Mouse (Mus musculus): ENCODE measurements at regions not wholly inside any gene's neighbourhood (a gene's known extent, or its start where the extent isn't known, plus 50 kb on each side); places are given as distances from the start of the nearest gene placed in this dataset.

DNA sequence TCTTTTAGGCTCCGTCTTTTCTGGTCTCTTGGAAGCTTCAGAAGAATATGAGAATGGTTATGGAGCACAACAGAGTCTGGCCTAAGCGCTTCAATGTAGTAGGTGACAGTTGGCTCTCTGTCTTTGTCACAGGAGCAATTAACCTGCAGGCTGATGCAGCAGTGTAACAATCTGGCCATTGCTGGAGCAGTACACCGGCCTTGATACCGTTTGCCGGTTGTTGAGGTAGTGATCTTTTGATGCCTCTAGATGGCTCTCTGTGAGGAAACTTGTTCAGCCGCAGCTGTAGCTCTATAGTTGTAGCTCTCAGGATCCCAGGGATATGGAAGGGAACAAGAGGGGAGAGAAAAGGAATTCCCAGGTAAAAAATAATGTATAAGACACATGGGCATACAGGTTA, 196.1 kb upstream of the Cxcr4 start:
- Histone ChIP-seq H3K27me3 (ENCODE audit: control insufficient read depth, insufficient read depth, low read length) (no peaks in the 10 kb centered on the region), H3K27ac (ENCODE audit: low read length) (no peak overlapping the region), H3K9ac (ENCODE audit: low read length) (no peak overlapping the region), H3K4me2 (ENCODE audit: low read depth, low read length) (no peak overlapping the region), H3K36me3 (ENCODE audit: control insufficient read depth, insufficient read depth, low read length) (no peaks in the 10 kb centered on the region), H3K9me3 (replicated peaks; ENCODE audit: control insufficient read depth, low read length) (no peaks in the 10 kb centered on the region), H3K4me1 (ENCODE audit: control insufficient read depth, insufficient read depth, low read length) (peaks cover 7% of the 10 kb centered on the region; the same call in 1 of the 2 replicates), H3K4me3 (replicated peaks; ENCODE audit: low read length) (no peak overlapping the region)
- ATAC-seq (ENCODE audit: insufficient read depth, low FRiP score) = no peak
- 54% methylated on average over 6 of the region's 6 CpGs for WGBS

DNA sequence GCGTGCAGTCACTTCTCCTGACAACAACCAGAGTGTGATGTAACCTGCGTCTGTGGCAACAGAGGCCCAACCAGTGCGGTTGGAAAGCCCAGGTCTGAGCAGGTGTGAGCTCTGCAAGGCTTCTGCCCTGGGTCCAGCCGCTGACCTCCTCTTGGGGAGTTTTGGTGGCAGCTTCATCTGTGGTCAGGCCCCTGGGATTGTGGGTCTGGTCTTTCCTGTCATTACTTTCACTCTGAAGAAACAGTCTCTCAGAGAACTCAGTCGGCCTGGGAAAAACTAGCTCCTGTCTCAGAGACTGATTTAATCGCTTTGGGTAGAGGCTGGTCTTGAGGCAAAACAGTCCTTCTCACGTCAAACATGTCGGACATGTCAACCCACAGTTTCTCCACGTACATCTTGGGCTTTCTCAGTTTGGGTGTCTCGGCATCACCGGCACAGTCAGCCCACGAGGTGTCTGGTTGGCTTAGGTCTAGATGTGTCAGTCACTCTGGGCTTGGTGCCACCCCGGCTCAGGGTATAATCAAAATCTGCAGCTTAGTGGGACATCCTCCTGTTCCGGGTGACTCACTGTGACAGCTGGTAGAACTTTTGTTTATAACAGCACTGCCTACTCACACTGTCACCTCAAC, 195.0 kb upstream of the Cxcr4 start:
- H3K4me3 ChIP-seq (replicated peaks; ENCODE audit: low read length) = no peak overlapping the region
- H3K36me3 ChIP-seq (ENCODE audit: control insufficient read depth, insufficient read depth, low read length) = no peaks in the 10 kb centered on the region
- peaks cover 7% of the 10 kb centered on the region; the same call in 1 of the 2 replicates for H3K4me1 ChIP-seq (ENCODE audit: control insufficient read depth, insufficient read depth, low read length)
- no peak overlapping the region for H3K4me2 ChIP-seq (ENCODE audit: low read depth, low read length)
- H3K27ac ChIP-seq (ENCODE audit: low read length) = no peak overlapping the region
- WGBS = 77% methylated on average over 14 of the region's 14 CpGs
- H3K27me3 ChIP-seq (ENCODE audit: control insufficient read depth, insufficient read depth, low read length) = no peaks in the 10 kb centered on the region
- no peak overlapping the region for H3K9ac ChIP-seq (ENCODE audit: low read length)
- H3K9me3 ChIP-seq (replicated peaks; ENCODE audit: control insufficient read depth, low read length) = no peaks in the 10 kb centered on the region
- ATAC-seq (ENCODE audit: insufficient read depth, low FRiP score) = no peak

GRCm38 (mm10) chr1:128782286-128782685, 190.2 kb upstream of the Cxcr4 start:
- no peak for ATAC-seq (ENCODE audit: insufficient read depth, low FRiP score)
- H3K4me2 ChIP-seq (ENCODE audit: low read depth, low read length) = no peak overlapping the region
- H3K36me3 ChIP-seq (ENCODE audit: control insufficient read depth, insufficient read depth, low read length) = no peaks in the 10 kb centered on the region
- WGBS = 66% methylated on average over 2 of the region's 2 CpGs
- no peaks in the 10 kb centered on the region for H3K9me3 ChIP-seq (replicated peaks; ENCODE audit: control insufficient read depth, low read length)
- peaks cover 7% of the 10 kb centered on the region; the same call in 1 of the 2 replicates for H3K4me1 ChIP-seq (ENCODE audit: control insufficient read depth, insufficient read depth, low read length)
- no peak overlapping the region for H3K4me3 ChIP-seq (replicated peaks; ENCODE audit: low read length)
- H3K27me3 ChIP-seq (ENCODE audit: control insufficient read depth, insufficient read depth, low read length) = no peaks in the 10 kb centered on the region
- H3K9ac ChIP-seq (ENCODE audit: low read length) = no peak overlapping the region
- no peak overlapping the region for H3K27ac ChIP-seq (ENCODE audit: low read length)

- no peak overlapping the region for H3K9ac ChIP-seq (ENCODE audit: low read length)
- ATAC-seq (ENCODE audit: insufficient read depth, low FRiP score) = no peak
- peaks cover 7% of the 10 kb centered on the region; the same call in 1 of the 2 replicates for H3K4me1 ChIP-seq (ENCODE audit: control insufficient read depth, insufficient read depth, low read length)
- H3K36me3 ChIP-seq (ENCODE audit: control insufficient read depth, insufficient read depth, low read length) = no peaks in the 10 kb centered on the region
- no peak overlapping the region for H3K4me2 ChIP-seq (ENCODE audit: low read depth, low read length)
- no peaks in the 10 kb centered on the region for H3K27me3 ChIP-seq (ENCODE audit: control insufficient read depth, insufficient read depth, low read length)
- no peak overlapping the region for H3K4me3 ChIP-seq (replicated peaks; ENCODE audit: low read length)
- 65% methylated on average over 7 of the region's 7 CpGs for WGBS
- H3K9me3 ChIP-seq (replicated peaks; ENCODE audit: control insufficient read depth, low read length) = no peaks in the 10 kb centered on the region
- 0 out of 2 replicates have a peak overlapping the region, but pooled peaks have one; percentile 52 for H3K27ac ChIP-seq (ENCODE audit: low read length)
Observed at GRCm38 (mm10) chr1:128781871-128782270, 189.8 kb upstream of the Cxcr4 start.

- Histone ChIP-seq H3K9ac (ENCODE audit: low read length) (no peak overlapping the region), H3K27ac (ENCODE audit: low read length) (peak overlapping the region; percentile 52; the same call in 1 of the 2 replicates), H3K4me1 (ENCODE audit: control insufficient read depth, insufficient read depth, low read length) (peaks cover 7% of the 10 kb centered on the region; the same call in 1 of the 2 replicates), H3K4me3 (replicated peaks; ENCODE audit: low read length) (no peak overlapping the region), H3K4me2 (ENCODE audit: low read depth, low read length) (no peak overlapping the region), H3K9me3 (replicated peaks; ENCODE audit: control insufficient read depth, low read length) (no peaks in the 10 kb centered on the region), H3K27me3 (ENCODE audit: control insufficient read depth, insufficient read depth, low read length) (no peaks in the 10 kb centered on the region), H3K36me3 (ENCODE audit: control insufficient read depth, insufficient read depth, low read length) (no peaks in the 10 kb centered on the region)
- WGBS = 45% methylated on average over 4 of the region's 4 CpGs
- no peak for ATAC-seq (ENCODE audit: insufficient read depth, low FRiP score)
Observed at GRCm38 (mm10) chr1:128781311-128781710, 189.2 kb upstream of the Cxcr4 start.

DNA sequence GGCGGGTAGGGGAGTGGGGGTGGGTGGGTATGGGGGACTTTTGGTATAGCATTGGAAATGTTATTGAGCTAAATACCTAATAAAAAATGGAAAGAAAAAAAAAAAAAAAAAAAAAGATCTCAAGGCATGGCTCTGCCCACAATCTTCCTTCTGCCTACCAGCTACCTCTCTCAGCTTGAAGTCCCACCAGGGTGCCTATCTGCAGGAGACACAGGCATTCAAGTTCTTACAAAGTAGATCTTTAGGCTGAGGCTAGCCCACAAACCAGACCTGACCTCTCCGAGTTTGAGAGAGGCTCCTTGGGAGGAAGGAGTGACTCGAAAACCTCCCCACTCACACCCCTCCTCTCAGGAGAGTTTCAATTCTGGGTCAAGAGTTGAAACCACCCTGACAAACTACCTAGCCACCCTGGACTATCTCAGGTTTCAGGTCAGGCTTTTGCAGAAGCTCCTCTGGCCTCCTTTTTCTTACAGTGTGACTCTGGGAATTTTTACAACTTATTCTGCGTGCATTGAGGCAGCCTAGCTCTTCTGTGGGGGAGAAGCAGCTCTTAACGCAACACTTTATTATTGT, 187.6 kb upstream of the Cxcr4 start:
- Histone ChIP-seq H3K4me1 (ENCODE audit: control insufficient read depth, insufficient read depth, low read length) (peaks cover 7% of the 10 kb centered on the region; the same call in 1 of the 2 replicates), H3K27me3 (ENCODE audit: control insufficient read depth, insufficient read depth, low read length) (no peaks in the 10 kb centered on the region), H3K27ac (ENCODE audit: low read length) (no peak overlapping the region), H3K36me3 (ENCODE audit: control insufficient read depth, insufficient read depth, low read length) (no peaks in the 10 kb centered on the region), H3K4me3 (replicated peaks; ENCODE audit: low read length) (no peak overlapping the region), H3K9ac (ENCODE audit: low read length) (no peak overlapping the region), H3K4me2 (ENCODE audit: low read depth, low read length) (no peak overlapping the region), H3K9me3 (replicated peaks; ENCODE audit: control insufficient read depth, low read length) (no peaks in the 10 kb centered on the region)
- WGBS = 73% methylated on average over 5 of the region's 5 CpGs
- no peak for ATAC-seq (ENCODE audit: insufficient read depth, low FRiP score)

- no peak overlapping the region for H3K4me3 ChIP-seq (replicated peaks; ENCODE audit: low read length)
- H3K27ac ChIP-seq (ENCODE audit: low read length) = no peak overlapping the region
- no peaks in the 10 kb centered on the region for H3K27me3 ChIP-seq (ENCODE audit: control insufficient read depth, insufficient read depth, low read length)
- no peaks in the 10 kb centered on the region for H3K36me3 ChIP-seq (ENCODE audit: control insufficient read depth, insufficient read depth, low read length)
- no peaks in the 10 kb centered on the region for H3K9me3 ChIP-seq (replicated peaks; ENCODE audit: control insufficient read depth, low read length)
- WGBS = 79% methylated on average over 3 of the region's 3 CpGs
- no peak overlapping the region for H3K9ac ChIP-seq (ENCODE audit: low read length)
- H3K4me1 ChIP-seq (ENCODE audit: control insufficient read depth, insufficient read depth, low read length) = no peaks in the 10 kb centered on the region
- no peak overlapping the region for H3K4me2 ChIP-seq (ENCODE audit: low read depth, low read length)
- ATAC-seq (ENCODE audit: insufficient read depth, low FRiP score) = no peak
Observed at GRCm38 (mm10) chr1:128772440-128772839, 180.3 kb upstream of the Cxcr4 start.

DNA sequence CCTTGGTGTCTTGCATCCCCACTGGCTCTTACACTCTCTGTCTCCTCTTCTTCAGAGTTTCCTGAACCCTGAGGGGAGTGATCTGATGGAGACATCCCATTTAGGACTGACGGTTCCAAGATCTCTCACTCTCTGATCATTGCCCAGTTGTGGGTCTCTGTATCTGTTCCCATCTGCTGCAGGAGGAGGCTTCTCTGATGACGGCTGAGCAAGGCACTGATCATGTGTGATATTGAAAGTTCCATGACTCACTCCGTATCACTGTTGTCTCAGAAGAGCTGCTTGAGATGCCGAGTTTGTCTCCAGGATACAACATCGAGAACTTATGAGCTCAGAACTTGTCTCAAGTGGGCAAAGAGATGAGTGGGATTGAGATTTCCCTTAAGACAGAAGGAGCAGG, 178.7 kb upstream of the Cxcr4 start:
- 83% methylated on average over 5 of the region's 5 CpGs for WGBS
- no peaks in the 10 kb centered on the region for H3K4me1 ChIP-seq (ENCODE audit: control insufficient read depth, insufficient read depth, low read length)
- H3K4me2 ChIP-seq (ENCODE audit: low read depth, low read length) = no peak overlapping the region
- no peaks in the 10 kb centered on the region for H3K36me3 ChIP-seq (ENCODE audit: control insufficient read depth, insufficient read depth, low read length)
- H3K9ac ChIP-seq (ENCODE audit: low read length) = no peak overlapping the region
- H3K27me3 ChIP-seq (ENCODE audit: control insufficient read depth, insufficient read depth, low read length) = no peaks in the 10 kb centered on the region
- H3K4me3 ChIP-seq (replicated peaks; ENCODE audit: low read length) = no peak overlapping the region
- ATAC-seq (ENCODE audit: insufficient read depth, low FRiP score) = no peak
- H3K27ac ChIP-seq (ENCODE audit: low read length) = no peak overlapping the region
- no peaks in the 10 kb centered on the region for H3K9me3 ChIP-seq (replicated peaks; ENCODE audit: control insufficient read depth, low read length)

DNA sequence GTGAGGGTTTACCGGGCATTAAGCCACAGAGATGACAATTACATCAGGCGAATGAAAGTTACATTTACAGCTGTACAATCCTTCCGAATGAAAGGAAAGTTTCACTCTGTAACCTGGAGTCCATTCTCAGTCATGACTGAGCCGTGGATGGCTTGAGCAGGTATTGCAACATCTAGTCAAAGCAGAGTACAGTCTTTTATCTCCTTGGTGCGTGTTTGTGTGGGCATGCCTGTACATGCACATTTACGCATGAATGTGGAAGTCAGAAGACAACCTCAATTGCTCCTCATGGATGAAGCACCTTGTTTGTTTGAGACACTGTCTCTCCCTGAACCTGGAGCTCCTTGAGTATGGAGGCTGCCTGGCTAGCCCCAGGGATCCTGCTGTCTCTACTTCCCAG, 175.9 kb upstream of the Cxcr4 start:
- Histone ChIP-seq H3K4me2 (ENCODE audit: low read depth, low read length) (no peak overlapping the region), H3K27me3 (ENCODE audit: control insufficient read depth, insufficient read depth, low read length) (no peaks in the 10 kb centered on the region), H3K36me3 (ENCODE audit: control insufficient read depth, insufficient read depth, low read length) (no peaks in the 10 kb centered on the region), H3K4me1 (ENCODE audit: control insufficient read depth, insufficient read depth, low read length) (no peaks in the 10 kb centered on the region), H3K4me3 (replicated peaks; ENCODE audit: low read length) (no peak overlapping the region), H3K9ac (ENCODE audit: low read length) (no peak overlapping the region), H3K27ac (ENCODE audit: low read length) (0 out of 2 replicates have a peak overlapping the region, but pooled peaks have one; percentile 13), H3K9me3 (replicated peaks; ENCODE audit: control insufficient read depth, low read length) (no peaks in the 10 kb centered on the region)
- WGBS = 84% methylated on average over 6 of the region's 6 CpGs
- no peak for ATAC-seq (ENCODE audit: insufficient read depth, low FRiP score)

Measured in stomach, embryonic 16.5 days (tissue).